Comparison of ENCODE assay signal across 9 mouse cellular contexts in the genomic region with DNA sequence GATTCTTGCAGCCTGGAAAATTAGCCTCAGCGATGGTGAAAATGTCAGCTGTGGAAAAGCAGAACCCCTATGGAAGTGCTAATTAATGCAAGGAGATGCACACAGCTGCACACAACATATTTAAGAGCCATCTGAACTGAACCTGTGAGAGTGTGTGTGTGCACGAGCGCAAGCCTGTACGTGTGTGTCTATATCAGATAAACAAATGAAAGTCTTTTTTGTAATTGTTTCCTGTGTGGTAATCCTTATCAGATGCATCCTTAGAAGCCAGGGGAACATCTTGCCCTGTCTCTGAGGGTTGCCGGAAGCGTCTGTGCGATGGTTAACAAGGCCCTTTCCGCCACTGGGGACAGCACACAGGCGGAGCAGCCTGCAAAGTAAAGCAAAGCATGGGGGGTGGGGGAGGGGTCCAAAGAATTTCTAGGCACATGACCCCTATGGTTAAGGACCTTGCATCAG.
DNase-seq lines count a peak whose midpoint lies in the region; ATAC-seq and TF ChIP-seq lines count a peak whose summit lies in the region.
"Had no signal": no experiment of that assay in that cellular context is flagged by ENCODE, and none has a peak within 500 bp of the region (broad histone marks: within the 10 kb centered on the region; RNA-seq: fewer than 3 reads in every experiment).

No protein-coding gene starts in this region.

- H3K4me1 ChIP-seq in hindbrain, embryonic 13.5 days (replicated peaks) = peaks cover 28% of the 10 kb centered on the region
- peaks cover 29% of the 10 kb centered on the region for H3K4me1 ChIP-seq in hindbrain, embryonic 10.5 days (replicated peaks)
- H3K4me1 ChIP-seq in olfactory bulb, adult 2 months (ENCODE audit: control insufficient read depth, insufficient read depth, low read length) = peaks cover 22% of the 10 kb centered on the region

- H3K9ac ChIP-seq in hindbrain, embryonic 13.5 days = no peak overlapping the region

- TF ChIP-seq CTCF in olfactory bulb, adult 2 months (IDR thresholded peaks at IDR 0.05; ENCODE audit: insufficient read depth, low read depth, low read length) = no peak

- no peak overlapping the region for H3K4me3 ChIP-seq in hindbrain, embryonic 13.5 days
- H3K4me3 ChIP-seq in hindbrain, embryonic 10.5 days = no peak overlapping the region
- H3K4me3 ChIP-seq in olfactory bulb, adult 2 months (ENCODE audit: insufficient read depth, low read depth, low read length) = no peak overlapping the region

- no peaks in the 10 kb centered on the region for H3K36me3 ChIP-seq in hindbrain, embryonic 13.5 days
- H3K36me3 ChIP-seq in hindbrain, embryonic 10.5 days = no peaks in the 10 kb centered on the region

- no peak overlapping the region for H3K27ac ChIP-seq in hindbrain, embryonic 13.5 days
- H3K27ac ChIP-seq in hindbrain, embryonic 10.5 days = no peak overlapping the region
- H3K27ac ChIP-seq in olfactory bulb, adult 2 months (ENCODE audit: insufficient read depth, low read depth, low read length) = 0 out of 2 replicates have a peak overlapping the region, but pooled peaks have one; percentile 18

- H3K27me3 ChIP-seq in hindbrain, embryonic 13.5 days = 0 out of 2 replicates have a peak, but pooled peaks cover 6% of the 10 kb centered on the region
- H3K27me3 ChIP-seq in hindbrain, embryonic 10.5 days (ENCODE audit: insufficient read depth, poor library complexity, severe bottlenecking) = no peaks in the 10 kb centered on the region

- no peaks in the 10 kb centered on the region for H3K9me3 ChIP-seq in hindbrain, embryonic 13.5 days
- H3K9me3 ChIP-seq in hindbrain, embryonic 10.5 days = no peaks in the 10 kb centered on the region

- TF ChIP-seq POLR2A in olfactory bulb, adult 2 months (IDR thresholded peaks at IDR 0.05; ENCODE audit: insufficient read depth, low read depth, low read length) = no peak

- DNase-seq in hindbrain, embryonic 10.5 days (ENCODE audit: low spot score) = no peak
- DNase-seq in ZHBTc4 (ENCODE audit: low read depth, low spot score) = peak; percentile 69
- DNase-seq in frontal cortex, postnatal 25 days (ENCODE audit: low spot score in 2 of 2) = no peak
- no peak for DNase-seq in urinary bladder, postnatal 36 days (ENCODE audit: low spot score in 2 of 2)
- no peak for DNase-seq in natural killer cell, adult 2 months (ENCODE audit: low spot score in 2 of 2)
- DNase-seq: cerebellum, adult 8-10 months had no signal

- WGBS in hindbrain, embryonic 13.5 days = 41% methylated on average over 9 of the region's 9 CpGs
- 43% methylated on average over 9 of the region's 9 CpGs for WGBS in hindbrain, embryonic 10.5 days
- 40% methylated on average over 9 of the region's 9 CpGs for WGBS in olfactory bulb, adult 2 months

- H3K4me2 ChIP-seq in hindbrain, embryonic 13.5 days = no peak overlapping the region

- peak; percentile 69; the same call in 1 of the 2 replicates for ATAC-seq in hindbrain, embryonic 13.5 days (ENCODE audit: low FRiP score)
- ATAC-seq in hematopoietic stem cell, adult 5-6 weeks (replicated peaks in 1 of 2; ENCODE audit: insufficient read depth in 1 of 2, low FRiP score in 2 of 2, low TSS enrichment in 1 of 2, low read depth in 1 of 2, poor library complexity in 2 of 2, severe bottlenecking in 2 of 2) = peak; percentile 74 to 85
